Mouse (Mus musculus): ENCODE data around the gene Zmiz1. TPM values are rescaled to one million over a fixed set of nuclear protein-coding genes. Genes with fewer than 3 reads are reported as not detected.

Zmiz1 gene
- total and polyA plus RNA-seq, 2 experiments from 2014 or later, result 38.0 to 75.6 TPM

GRCm38 (mm10) chr14:25466361-25466760, 7.4 kb downstream of the Zmiz1 start:
- Histone ChIP-seq H3K9ac (no peak overlapping the region), H3K4me2 (ENCODE audit: low read depth) (no peak overlapping the region), H3K9me3 (ENCODE audit: low read length) (no peaks in the 10 kb centered on the region), H3K27ac (ENCODE audit: low read depth, low read length) (no peak overlapping the region), H3K36me3 (ENCODE audit: insufficient read depth) (no peaks in the 10 kb centered on the region), H3K4me1 (ENCODE audit: insufficient read depth) (peaks cover 26% of the 10 kb centered on the region), H3K27me3 (ENCODE audit: insufficient read depth, low read length) (no peaks in the 10 kb centered on the region), H3K4me3 (ENCODE audit: low read depth, low read length) (no peak overlapping the region)
- TF ChIP-seq CTCF (IDR thresholded peaks at IDR 0.05; ENCODE audit: low read depth), result no peak
- ATAC-seq (no peak), DNase-seq (no peak)
- 69% methylated on average over 4 of the region's 4 CpGs for WGBS

GRCm38 (mm10) chr14:25467911-25468668, 9.1 kb downstream of the Zmiz1 start:
- Histone ChIP-seq H3K9me3 (ENCODE audit: low read length) (no peaks in the 10 kb centered on the region), H3K36me3 (ENCODE audit: insufficient read depth) (no peaks in the 10 kb centered on the region), H3K27ac (ENCODE audit: low read depth, low read length) (no peak overlapping the region), H3K4me2 (ENCODE audit: low read depth) (no peak overlapping the region), H3K27me3 (ENCODE audit: insufficient read depth, low read length) (no peaks in the 10 kb centered on the region), H3K4me3 (ENCODE audit: low read depth, low read length) (no peak overlapping the region), H3K9ac (no peak overlapping the region), H3K4me1 (ENCODE audit: insufficient read depth) (peaks cover 21% of the 10 kb centered on the region)
- no peak for DNase-seq
- no peak for ATAC-seq
- no peak for TF ChIP-seq CTCF (IDR thresholded peaks at IDR 0.05; ENCODE audit: low read depth)
- WGBS, result 47% methylated on average over 10 of the region's 10 CpGs

GRCm38 (mm10) chr14:25468891-25469529, 10.0 kb downstream of the Zmiz1 start:
- 45% methylated on average over 7 of the region's 7 CpGs for WGBS
- Histone ChIP-seq H3K27ac (ENCODE audit: low read depth, low read length) (no peak overlapping the region), H3K9ac (no peak overlapping the region), H3K4me2 (ENCODE audit: low read depth) (no peak overlapping the region), H3K36me3 (ENCODE audit: insufficient read depth) (no peaks in the 10 kb centered on the region), H3K27me3 (ENCODE audit: insufficient read depth, low read length) (no peaks in the 10 kb centered on the region), H3K9me3 (ENCODE audit: low read length) (no peaks in the 10 kb centered on the region), H3K4me3 (ENCODE audit: low read depth, low read length) (no peak overlapping the region), H3K4me1 (ENCODE audit: insufficient read depth) (peaks cover 14% of the 10 kb centered on the region)
- ATAC-seq (no peak), DNase-seq (no peak)
- TF ChIP-seq CTCF (IDR thresholded peaks at IDR 0.05; ENCODE audit: low read depth), result no peak; the same call in 1 of the 2 replicates

- 46% methylated on average over 7 of the region's 7 CpGs for WGBS
- no peaks in the 10 kb centered on the region for H3K27me3 ChIP-seq (ENCODE audit: insufficient read depth, low read length)
- H3K4me3 ChIP-seq (ENCODE audit: low read depth, low read length), result no peak overlapping the region
- H3K27ac ChIP-seq (ENCODE audit: low read depth, low read length), result 0 out of 2 replicates have a peak overlapping the region, but pooled peaks have one; percentile 9
- DNase-seq (no peak), ATAC-seq (no peak)
- no peak for TF ChIP-seq CTCF (IDR thresholded peaks at IDR 0.05; ENCODE audit: low read depth)
- H3K36me3 ChIP-seq (ENCODE audit: insufficient read depth), result no peaks in the 10 kb centered on the region
- no peak overlapping the region for H3K4me2 ChIP-seq (ENCODE audit: low read depth)
- H3K9ac ChIP-seq, result no peak overlapping the region
- H3K9me3 ChIP-seq (ENCODE audit: low read length), result no peaks in the 10 kb centered on the region
- H3K4me1 ChIP-seq (ENCODE audit: insufficient read depth), result peaks cover 8% of the 10 kb centered on the region; the same call in 1 of the 2 replicates
Observed at GRCm38 (mm10) chr14:25470224-25470805, 11.3 kb downstream of the Zmiz1 start.

- ATAC-seq (no peak; the same call in 1 of the 2 replicates), DNase-seq (no peak)
- H3K4me2 ChIP-seq (ENCODE audit: low read depth), result no peak overlapping the region
- no peaks in the 10 kb centered on the region for H3K36me3 ChIP-seq (ENCODE audit: insufficient read depth)
- no peaks in the 10 kb centered on the region for H3K9me3 ChIP-seq (ENCODE audit: low read length)
- no peak overlapping the region for H3K4me3 ChIP-seq (ENCODE audit: low read depth, low read length)
- no peak overlapping the region for H3K9ac ChIP-seq
- no peak overlapping the region for H3K27ac ChIP-seq (ENCODE audit: low read depth, low read length)
- 0 out of 2 replicates have a peak, but pooled peaks have one; percentile 13 for TF ChIP-seq CTCF (IDR thresholded peaks at IDR 0.05; ENCODE audit: low read depth)
- 54% methylated on average over 2 of the region's 2 CpGs for WGBS
- H3K27me3 ChIP-seq (ENCODE audit: insufficient read depth, low read length), result no peaks in the 10 kb centered on the region
- peaks cover 10% of the 10 kb centered on the region; the same call in 1 of the 2 replicates for H3K4me1 ChIP-seq (ENCODE audit: insufficient read depth)
Observed at GRCm38 (mm10) chr14:25471035-25471434, 12.1 kb downstream of the Zmiz1 start.

- Histone ChIP-seq H3K4me3 (ENCODE audit: low read depth, low read length) (no peak overlapping the region), H3K27ac (ENCODE audit: low read depth, low read length) (no peak overlapping the region; the same call in 1 of the 2 replicates), H3K36me3 (ENCODE audit: insufficient read depth) (no peaks in the 10 kb centered on the region), H3K4me2 (ENCODE audit: low read depth) (no peak overlapping the region), H3K27me3 (ENCODE audit: insufficient read depth, low read length) (no peaks in the 10 kb centered on the region), H3K4me1 (ENCODE audit: insufficient read depth) (0 out of 2 replicates have a peak, but pooled peaks cover 10% of the 10 kb centered on the region), H3K9me3 (ENCODE audit: low read length) (no peaks in the 10 kb centered on the region), H3K9ac (no peak overlapping the region)
- ATAC-seq (no peak), DNase-seq (no peak)
- 77% methylated on average over 6 of the region's 6 CpGs for WGBS
- TF ChIP-seq CTCF (IDR thresholded peaks at IDR 0.05; ENCODE audit: low read depth), result no peak
Observed at GRCm38 (mm10) chr14:25472096-25472861, 13.3 kb downstream of the Zmiz1 start.
